Mouse (Mus musculus): ENCODE results near the gene Lrrc75b.

- TF ChIP-seq CTCF (IDR thresholded peaks at IDR 0.05; ENCODE audit: extremely low read depth, insufficient read depth, insufficient read length, insufficient replicate concordance) (no peak), POLR2A (IDR thresholded peaks at IDR 0.05; ENCODE audit: low read depth, low read length) (no peak)
These were observed 13.8 kb upstream of the Lrrc75b start for GRCm38 (mm10) chr10:75573965-75574364.

All from spleen, adult 2 months (tissue).